Mouse (Mus musculus) embryonic stem cell, embryonic (primary cell): Measurements from ENCODE around the gene Irf2bpl.

Experiments used
- CTCF ChIA-PET, 4 experiments: fragments of 300-600 bp in 2 of 4; fragments of 350-600 bp in 2 of 4; sonication (Branson Sonifier 250); formaldehyde crosslinking; loops; one replicate each; lab custom pipeline; 2022; ENCODE audit warnings: inconsistent platforms in 2 of 4; lab: Charles Lee
- POLR2A ChIA-PET, 4 experiments: fragments of 300-600 bp in 2 of 4; fragments of 350-600 bp in 2 of 4; sonication (Branson Sonifier 250); formaldehyde crosslinking; loops; one replicate each; lab custom pipeline; 2022; ENCODE audit warnings: antibody characterized with exemption in 4 of 4, inconsistent platforms in 1 of 4; lab: Charles Lee

Gene Irf2bpl

DNA sequence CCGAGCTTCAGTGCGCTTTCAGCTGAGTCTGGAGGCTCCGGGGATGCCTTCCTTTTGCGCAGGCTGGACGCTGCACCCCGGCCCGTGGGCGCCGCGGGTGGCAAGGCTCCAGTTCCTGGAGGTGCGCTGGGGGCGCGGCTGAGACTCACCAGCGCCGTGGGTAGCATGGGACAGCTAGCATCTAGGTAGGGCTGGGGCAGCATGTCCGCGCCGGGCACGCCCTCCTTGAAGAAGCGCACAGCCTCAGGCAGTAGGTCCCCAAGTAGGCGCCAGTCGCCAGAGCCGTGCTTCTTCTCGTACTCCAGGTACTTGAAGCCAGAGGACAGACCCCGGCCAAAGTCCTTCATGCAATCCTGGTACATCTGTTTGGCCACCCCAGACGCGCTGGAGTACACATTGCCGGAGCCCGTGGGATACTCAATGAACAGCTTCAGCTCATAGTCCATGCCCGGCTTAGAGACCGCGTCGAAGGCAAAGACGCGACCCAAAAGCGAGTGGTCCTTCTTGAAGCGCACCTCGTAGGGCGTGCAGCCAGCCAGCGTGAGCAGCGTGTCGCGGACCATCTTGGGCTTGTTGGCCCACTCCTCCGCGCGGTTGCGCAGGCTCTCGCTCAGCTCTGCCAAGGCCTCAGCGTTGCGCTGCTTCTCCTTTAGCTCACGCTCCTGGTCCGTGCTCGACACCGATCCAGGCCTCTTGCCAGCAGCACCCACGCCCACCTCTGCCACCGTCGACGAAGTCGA lies 2.1 kb downstream of the Irf2bpl start:
- ChIA-PET CTCF (interaction anchor here (0.7 to 1.7 kb wide), 11 partner anchors 8 to 92 kb away, joined by 3 to 7 read pairs (median 3); no protein-coding TSS in a partner anchor), POLR2A (interaction anchor here (0.6 to 29.2 kb wide), 64 partner anchors 8 to 412 kb away, joined by 3 to 529 read pairs (median 6); partner anchors contain the start of gene Cipc (in 1 of the 4))

DNA sequence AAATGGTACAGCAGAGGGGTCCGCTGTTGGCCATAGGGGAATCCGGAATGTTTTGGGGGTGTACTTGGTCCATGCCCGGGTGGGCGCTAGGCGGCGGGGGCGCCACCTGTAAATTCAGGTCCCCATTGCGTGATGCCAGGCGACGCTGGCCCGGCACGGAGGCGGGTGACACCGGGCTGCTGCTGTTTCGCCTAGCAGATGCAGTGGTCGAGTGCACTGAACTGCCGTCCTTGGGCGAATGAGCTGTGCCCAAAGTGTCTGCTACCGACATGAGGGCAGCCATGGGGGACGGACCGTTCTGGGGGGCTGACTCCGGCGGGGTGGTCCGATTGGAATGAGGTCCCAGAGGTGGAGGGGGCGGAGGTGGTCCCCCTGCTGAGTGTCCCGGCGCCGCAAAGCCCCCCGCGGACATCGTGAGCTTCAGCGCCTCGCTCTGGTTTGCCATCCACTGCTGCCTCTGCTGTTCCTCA lies 2.8 kb downstream of the Irf2bpl start:
- POLR2A ChIA-PET, result interaction anchor here (0.6 to 29.2 kb wide), 50 partner anchors 7 to 412 kb away, joined by 3 to 529 read pairs (median 6); partner anchors contain the start of gene Cipc (in 1 of the 4)
- CTCF ChIA-PET, result interaction anchor here (0.7 to 1.7 kb wide), 7 partner anchors 9 to 83 kb away, joined by 3 to 7 read pairs (median 3); no protein-coding TSS in a partner anchor

- ChIA-PET CTCF (interaction anchor here in 3 of 4 experiments (0.6 to 0.8 kb wide), 5 partner anchors 10 to 670 kb away, joined by 3 to 5 read pairs (median 4); no protein-coding TSS in a partner anchor), POLR2A (interaction anchor here (0.5 to 1.9 kb wide), 42 partner anchors 9 to 1613 kb away, joined by 3 to 12 read pairs (median 4); no protein-coding TSS in a partner anchor)
These were observed 4.4 kb downstream of the Irf2bpl start for GRCm38 (mm10) chr12:86880090-86880723.

GRCm38 (mm10) chr12:86879446-86880085 lies 5.0 kb downstream of the Irf2bpl start:
- ChIA-PET POLR2A (interaction anchor here (0.5 to 1.9 kb wide), 41 partner anchors 8 to 1613 kb away, joined by 3 to 12 read pairs (median 4); no protein-coding TSS in a partner anchor), CTCF (interaction anchor here in 2 of 4 experiments (0.7 to 0.8 kb wide), 2 partner anchors 71 to 91 kb away, joined by 3 to 4 read pairs; no protein-coding TSS in a partner anchor)

DNA sequence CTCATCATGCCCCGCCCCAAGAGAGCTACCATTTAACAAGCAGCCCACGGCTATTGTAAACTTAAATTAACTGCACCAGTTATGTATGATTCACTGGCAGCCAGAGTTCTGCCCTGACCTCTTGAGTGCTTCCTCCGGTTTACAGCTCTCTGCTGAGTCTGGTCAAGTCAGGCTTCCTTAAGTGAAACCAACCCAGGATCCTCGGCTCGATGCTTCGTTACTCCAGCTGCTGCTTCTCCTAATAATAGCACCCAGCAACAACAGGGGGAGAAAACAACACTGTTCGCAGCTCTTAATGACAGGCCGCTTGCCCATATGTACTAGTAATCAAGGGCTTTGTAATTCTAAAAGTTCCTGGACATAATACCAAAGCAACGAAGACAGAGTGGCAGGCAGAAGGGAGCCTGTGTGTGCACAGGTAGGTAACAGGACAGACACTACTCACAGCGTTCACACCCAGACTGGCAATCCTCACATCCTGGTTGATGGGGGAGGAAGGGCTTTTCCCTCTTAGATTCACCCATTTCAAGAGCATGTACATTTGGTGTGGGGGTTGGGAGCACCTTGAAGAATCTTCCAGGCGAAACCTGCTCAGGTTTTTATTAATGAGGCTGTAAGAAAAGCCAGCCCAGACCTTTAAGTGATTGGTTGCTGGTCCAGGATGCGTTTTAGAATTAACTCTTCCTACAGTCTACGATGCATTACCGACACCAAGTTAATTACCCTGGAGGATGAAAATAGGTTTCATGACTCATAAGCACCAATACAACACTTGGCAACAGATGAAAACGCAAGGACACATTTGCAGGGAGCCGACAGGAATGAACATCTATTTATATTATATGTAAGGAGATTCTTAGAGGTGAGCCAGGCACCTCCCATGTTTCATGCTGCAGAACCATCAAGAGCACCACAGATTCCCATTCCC lies 5.9 kb downstream of the Irf2bpl start:
- ChIA-PET POLR2A (interaction anchor here (0.6 to 8.7 kb wide), 68 partner anchors 7 to 408 kb away, joined by 3 to 130 read pairs (median 5); partner anchors contain the start of genes Cipc (in 2 of the 4) and Irf2bpl (in 1 of the 4)), CTCF (interaction anchor here in 2 of 4 experiments (0.7 to 1.5 kb wide), 7 partner anchors 10 to 83 kb away, joined by 3 to 6 read pairs (median 3); no protein-coding TSS in a partner anchor)

- ChIA-PET CTCF (interaction anchor here in 1 of 4 experiments (1.5 kb wide), 1 partner anchor 30 kb away, joined by 6 read pairs; no protein-coding TSS in a partner anchor), POLR2A (interaction anchor here (0.5 to 8.7 kb wide), 35 partner anchors 9 to 406 kb away, joined by 3 to 130 read pairs (median 7); partner anchors contain the start of genes Cipc (in 1 of the 4) and Irf2bpl (in 1 of the 4))
These were observed 7.6 kb downstream of the Irf2bpl start for GRCm38 (mm10) chr12:86876981-86877380.

DNA sequence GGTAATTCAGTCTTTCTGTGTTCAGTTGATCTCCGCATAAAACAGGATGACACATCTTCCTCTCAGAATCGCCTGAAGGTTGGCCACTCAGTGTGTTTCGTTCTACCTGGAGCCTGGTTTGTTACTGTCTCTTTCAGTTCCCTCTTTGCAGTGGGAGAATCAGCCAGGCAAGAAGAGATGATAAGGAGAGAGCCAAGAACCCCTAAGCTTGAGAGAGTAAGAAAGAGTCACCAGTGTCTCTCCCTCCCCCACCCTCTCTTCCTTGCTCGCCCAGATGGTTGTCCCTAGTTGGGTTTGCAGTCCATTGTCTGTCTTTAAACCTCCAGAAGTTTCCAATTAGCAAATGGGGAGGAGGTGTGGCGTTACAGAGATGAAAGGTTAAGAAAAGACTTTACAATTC lies 8.5 kb downstream of the Irf2bpl start:
- POLR2A ChIA-PET, result interaction anchor here in 3 of 4 experiments (1.0 to 8.7 kb wide), 9 partner anchors 9 to 74 kb away, joined by 4 to 130 read pairs (median 11); partner anchors contain the start of gene Irf2bpl (in 1 of the 3)

GRCm38 (mm10) chr12:86872335-86873040 lies 12.1 kb downstream of the Irf2bpl start:
- ChIA-PET CTCF (interaction anchor here (0.6 to 2.5 kb wide), 28 partner anchors 10 to 85 kb away, joined by 3 to 25 read pairs (median 4); no protein-coding TSS in a partner anchor), POLR2A (interaction anchor here (0.6 to 8.7 kb wide), 91 partner anchors 8 to 570 kb away, joined by 3 to 130 read pairs (median 7); partner anchors contain the start of genes Irf2bpl (in 3 of the 4) and Cipc (in 2 of the 4))

More for the DNA sequence above, 8.5 kb downstream of the Irf2bpl start:
- CTCF ChIA-PET, result interaction anchor here in 1 of 4 experiments (1.0 kb wide), 1 partner anchor 47 kb away, joined by 3 read pairs; no protein-coding TSS in a partner anchor

DNA sequence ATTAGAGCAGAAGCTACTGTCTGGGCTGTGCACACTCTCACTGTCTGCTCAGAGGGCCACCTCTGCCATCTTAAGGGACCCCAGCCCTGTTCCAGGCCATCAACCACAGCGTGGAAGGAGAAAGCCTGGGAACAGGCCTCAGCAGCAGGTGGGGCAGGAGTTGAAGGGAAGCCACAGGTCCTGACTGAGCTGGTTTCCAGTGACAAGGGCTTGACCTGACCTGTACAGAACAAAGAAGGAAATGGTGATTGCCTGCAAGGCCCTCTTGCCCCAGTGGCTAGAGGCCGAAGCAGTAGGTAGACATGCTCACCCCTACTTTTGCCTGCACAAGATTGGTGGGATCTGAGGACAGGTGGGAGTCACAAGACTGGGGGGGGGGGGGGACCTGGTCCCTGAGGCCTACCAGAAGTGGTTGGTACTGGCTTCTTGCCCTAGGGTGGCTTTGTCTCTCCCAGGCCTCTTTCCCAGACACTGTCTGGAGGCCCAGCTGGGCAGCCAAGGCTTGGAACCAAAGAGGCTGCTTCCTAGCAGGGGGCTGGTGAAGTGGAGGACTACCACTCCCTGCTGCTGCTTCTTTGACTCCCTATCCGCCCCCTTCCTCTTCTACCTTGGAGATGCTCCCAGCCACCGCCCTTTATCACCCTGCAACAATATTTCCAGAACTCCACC lies 12.8 kb downstream of the Irf2bpl start:
- CTCF ChIA-PET, result interaction anchor here (0.6 to 2.5 kb wide), 37 partner anchors 10 to 510 kb away, joined by 3 to 25 read pairs (median 4); partner anchors contain the start of gene Cipc (in 1 of the 4)
- POLR2A ChIA-PET, result interaction anchor here (0.6 to 8.7 kb wide), 102 partner anchors 8 to 597 kb away, joined by 3 to 130 read pairs (median 7); partner anchors contain the start of genes Irf2bpl (in 3 of the 4) and Cipc (in 2 of the 4)

DNA sequence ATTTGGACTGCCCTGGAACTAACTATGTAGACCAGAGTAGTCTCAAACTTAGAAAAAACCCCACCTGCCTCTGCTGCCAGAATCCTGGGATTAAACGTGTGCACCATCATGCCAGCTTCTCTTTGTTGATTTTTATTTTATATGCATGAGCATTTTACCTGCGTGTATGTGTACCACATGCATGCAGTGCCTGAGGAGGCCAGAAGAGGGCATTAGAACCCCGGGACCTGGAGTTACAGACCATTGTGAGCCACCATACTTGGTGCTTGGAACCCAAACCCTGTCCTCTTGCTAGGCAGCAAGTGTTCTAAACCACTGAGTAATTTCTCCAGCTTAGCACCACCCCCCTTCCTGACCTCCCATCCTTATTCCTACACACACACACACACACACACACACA lies 13.6 kb downstream of the Irf2bpl start:
- POLR2A ChIA-PET, result interaction anchor here (0.6 to 8.7 kb wide), 72 partner anchors 9 to 401 kb away, joined by 3 to 130 read pairs (median 8); partner anchors contain the start of genes Irf2bpl (in 3 of the 4) and Cipc (in 2 of the 4)
- CTCF ChIA-PET, result interaction anchor here (0.5 to 2.4 kb wide), 30 partner anchors 11 to 104 kb away, joined by 3 to 25 read pairs (median 4); partner anchors contain the start of gene Cipc (in 1 of the 4)

DNA sequence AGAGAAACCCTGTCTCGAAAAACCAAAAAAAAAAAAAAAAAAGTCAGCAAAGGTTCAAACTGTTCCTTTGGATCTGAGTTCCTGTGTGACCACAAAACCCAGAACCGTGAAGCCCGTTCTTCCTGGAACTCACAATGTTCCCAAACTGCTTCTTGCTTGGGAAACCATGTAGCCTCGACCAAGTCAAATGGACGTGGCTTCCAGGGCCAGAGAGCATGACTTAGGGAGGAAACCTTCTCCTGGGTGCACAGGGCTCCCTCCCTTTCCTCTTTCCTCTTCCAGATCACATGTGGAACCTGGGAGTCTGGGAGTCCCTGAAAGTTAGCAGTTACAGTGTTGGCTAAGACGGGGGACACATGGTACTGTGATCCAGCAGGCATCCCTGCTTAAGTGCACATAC lies 14.8 kb downstream of the Irf2bpl start:
- CTCF ChIA-PET, result interaction anchor here in 1 of 4 experiments (0.6 kb wide), 1 partner anchor 11 kb away, joined by 3 read pairs; no protein-coding TSS in a partner anchor
- POLR2A ChIA-PET, result interaction anchor here in 3 of 4 experiments (0.7 to 5.6 kb wide), 11 partner anchors 8 to 69 kb away, joined by 3 to 55 read pairs (median 23); partner anchors contain the start of gene Irf2bpl (in 1 of the 3)

DNA sequence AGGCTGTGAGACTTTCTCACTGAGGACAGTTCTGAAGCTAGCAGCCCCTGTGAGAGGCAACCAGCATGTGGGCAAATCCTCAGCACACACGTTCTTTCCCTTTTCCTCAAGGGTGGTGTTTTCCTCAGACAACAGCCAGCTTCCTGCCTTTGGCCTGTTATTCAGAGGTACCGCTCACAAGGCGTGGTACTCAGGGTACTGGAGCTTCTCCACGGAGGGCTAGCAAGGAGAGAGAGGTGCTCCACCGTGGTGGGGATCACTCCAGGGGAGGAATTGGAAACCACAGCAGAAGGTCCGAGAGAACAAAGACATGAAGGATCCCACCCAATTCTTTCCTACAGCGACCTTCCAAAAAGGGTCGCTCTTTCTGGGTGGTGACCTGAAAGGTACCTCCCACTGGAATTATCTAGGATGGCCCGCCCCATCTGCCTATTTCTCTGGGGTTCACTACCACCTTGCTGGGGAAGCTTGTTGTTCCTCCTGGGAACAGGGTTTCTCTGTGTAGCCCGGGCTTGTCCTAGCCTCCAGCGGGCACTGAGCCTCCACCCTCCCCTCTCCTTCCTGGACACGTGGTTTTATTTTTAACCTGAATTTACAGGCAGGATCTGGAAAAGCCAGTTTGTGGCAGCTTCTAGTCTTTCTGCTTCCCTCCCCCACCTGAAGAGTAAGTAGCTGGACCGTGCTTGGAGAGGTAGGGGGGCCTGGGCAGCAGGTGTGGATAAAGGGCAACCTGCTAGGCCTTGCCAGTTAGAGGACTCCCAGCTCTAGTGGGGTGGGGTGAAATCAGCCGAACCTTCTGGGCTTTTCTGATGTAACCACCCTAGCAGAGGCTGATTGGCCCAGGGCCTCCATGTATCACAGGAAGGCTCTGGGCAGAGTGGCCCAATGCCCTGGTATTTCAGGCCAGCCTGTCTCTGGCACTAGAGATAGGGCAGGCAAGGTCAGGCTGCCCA lies 17.1 kb downstream of the Irf2bpl start:
- ChIA-PET CTCF (interaction anchor here (0.5 to 1.8 kb wide), 16 partner anchors 8 to 1253 kb away, joined by 3 to 9 read pairs (median 4); partner anchors contain the start of gene Irf2bpl (in 1 of the 4)), POLR2A (interaction anchor here (0.5 to 5.6 kb wide), 117 partner anchors 8 to 1266 kb away, joined by 3 to 55 read pairs (median 6); partner anchors contain the start of genes Irf2bpl (in 3 of the 4) and Cipc (in 2 of the 4))

DNA sequence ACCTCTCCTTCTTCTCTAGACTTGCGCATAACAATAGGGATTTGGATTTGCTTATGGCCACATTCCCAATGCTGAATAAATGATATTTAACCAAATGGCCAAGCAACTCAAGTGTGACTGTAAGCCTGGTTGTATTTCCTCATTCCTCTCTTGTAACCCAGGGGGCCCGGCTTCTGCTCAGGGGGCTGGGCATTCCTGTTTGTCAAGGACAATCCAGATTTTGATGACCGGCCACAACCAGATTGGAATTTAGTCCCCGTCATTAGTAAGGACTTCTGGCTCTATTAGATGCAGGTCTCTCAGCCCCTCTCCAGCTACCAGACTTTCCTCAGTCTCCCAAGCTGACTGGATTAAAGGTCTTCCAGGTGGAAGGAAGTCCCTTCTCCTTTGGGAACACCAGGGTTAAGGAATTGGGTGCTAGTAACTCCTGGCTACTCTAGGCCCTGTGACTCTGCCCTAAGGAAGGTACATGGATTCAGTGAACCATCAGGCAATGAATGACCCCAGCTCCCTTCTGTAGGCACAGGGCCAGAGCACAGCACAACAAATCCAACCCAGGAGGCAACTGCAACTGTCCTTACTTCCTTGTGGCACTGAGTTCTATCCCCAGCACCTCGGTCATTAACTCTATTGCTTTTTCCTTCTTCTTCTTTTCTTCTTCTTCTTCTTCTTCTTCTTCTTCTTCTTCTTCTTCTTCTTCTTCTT lies 20.1 kb downstream of the Irf2bpl start:
- CTCF ChIA-PET, result interaction anchor here in 3 of 4 experiments (0.6 to 1.4 kb wide), 6 partner anchors 10 to 152 kb away, joined by 3 to 6 read pairs (median 3); no protein-coding TSS in a partner anchor
- POLR2A ChIA-PET, result interaction anchor here in 3 of 4 experiments (0.6 to 5.6 kb wide), 34 partner anchors 8 to 68 kb away, joined by 3 to 55 read pairs (median 4); partner anchors contain the start of gene Irf2bpl (in 2 of the 3)
